Mouse (Mus musculus) cerebellum, adult 2 months (tissue): ENCODE data around the gene Pir. TPM values are rescaled to one million over a fixed set of nuclear protein-coding genes. Genes with fewer than 3 reads are reported as not detected.

Experiments used
- DNase-seq, 2 experiments: peaks; one replicate each; pipeline ENCODE4 v3.0.0; 2021
- H3K27ac ChIP-seq: fragments of 200-500 bp; 2 replicates; pipeline ENCODE4 v1.5.1; 2012; ENCODE audit warnings: low read length, control low read depth, inconsistent platforms; ENCODE audit not compliant: insufficient read depth
- H3K27me3 ChIP-seq: fragments of 200-500 bp; 2 replicates; pipeline ENCODE4 v1.6.1; 2012; ENCODE audit warnings: inconsistent platforms, mild to moderate bottlenecking, low read length, moderate library complexity; ENCODE audit not compliant: control insufficient read depth, insufficient read depth
- H3K4me1 ChIP-seq: fragments of 200-500 bp; 2 replicates; pipeline ENCODE4 v1.6.1; 2011; ENCODE audit warnings: low read length; ENCODE audit not compliant: control insufficient read depth, insufficient read depth
- H3K4me3 ChIP-seq: fragments of 200-500 bp; replicated peaks from 2 replicates; pipeline ENCODE3; 2011; ENCODE audit warnings: mild to moderate bottlenecking, low read depth, low read length, control low read depth; ENCODE audit not compliant: insufficient read depth
- CTCF ChIP-seq: fragments of 200-500 bp; IDR thresholded peaks from 2 replicates; pipeline ENCODE4 v1.5.1; 2011; ENCODE audit warnings: low read depth, mild to moderate bottlenecking, control low read depth, low read length, moderate library complexity, borderline replicate concordance; ENCODE audit not compliant: insufficient read depth
- POLR2A ChIP-seq: fragments of 200-500 bp; IDR thresholded peaks from 2 replicates; pipeline ENCODE4 v1.6.1; 2011; ENCODE audit warnings: low read length, control low read depth, borderline replicate concordance; ENCODE audit not compliant: insufficient read depth
- WGBS: fragments of 180-500 bp; shearing (Covaris S2); methylation state at CpG from one replicate; pipeline ENCODE4 v1.1.7; 2018; 5-methylcytosine and 5-hydroxymethylcytosine counted together
- polyA plus RNA-seq: library from polyadenylated mRNA; depleted of rRNA; stranded (reverse); fragments of >200 nt; gene quantifications from 2 replicates; pipeline ENCODE4 v1.2.3, GENCODE M21; 2012; rRNA removed

The Pir gene
- polyA plus RNA-seq, 1 experiment = 4.5 TPM

GRCm38 (mm10) chrX:164419471-164419939 lies 150.3 kb downstream of the Pir start, which contains the start of gene Piga:
Piga (plus strand) TSS chrX:164419787.
- WGBS = 6% methylated on average over 40 of the region's 40 CpGs
- no peaks in the 10 kb centered on the region for H3K4me1 ChIP-seq
- peak within 1 kb of the TSS; percentile 100 for H3K4me3 ChIP-seq
- TF ChIP-seq POLR2A (peak; percentile 84; the same call in 1 of the 2 replicates), CTCF (no peak)
- peak within 1 kb of the TSS; percentile 93 for H3K27ac ChIP-seq
- peak; percentile 90 to 95 for DNase-seq
- no peaks in the 10 kb centered on the region for H3K27me3 ChIP-seq

GRCm38 (mm10) chrX:164419955-164420354 lies 150.8 kb downstream of the Pir start:
- no peak for DNase-seq
- Histone ChIP-seq H3K4me1 (no peaks in the 10 kb centered on the region), H3K4me3 (peak overlapping the region; percentile 100), H3K27me3 (no peaks in the 10 kb centered on the region), H3K27ac (peak overlapping the region; percentile 93)
- TF ChIP-seq CTCF (no peak), POLR2A (no peak)
- WGBS = 9% methylated on average over 13 of the region's 13 CpGs

- WGBS = 24% methylated on average over 3 of the region's 3 CpGs
- TF ChIP-seq POLR2A = no peak
- TF ChIP-seq CTCF = no peak
- Histone ChIP-seq H3K27ac (no peak overlapping the region), H3K4me3 (peak overlapping the region; percentile 100), H3K4me1 (no peaks in the 10 kb centered on the region), H3K27me3 (no peaks in the 10 kb centered on the region)
- no peak for DNase-seq
Measured at GRCm38 (mm10) chrX:164420518-164420917, 151.3 kb downstream of the Pir start.

Other genes starting within 250 kb of the Pir start
- 3.4 and 3.6 TPM in 2 replicates for gene Car5b, start 241.4 kb upstream of the Pir start, polyA plus RNA-seq
- 9.0 and 9.7 TPM in 2 replicates for gene Siah1b, start 192.9 kb upstream of the Pir start, polyA plus RNA-seq
- gene Cltrn, start 180.5 kb upstream of the Pir start, polyA plus RNA-seq = 0.22 and 0.23 TPM in 2 replicates
- gene Ace2, start 130.0 kb upstream of the Pir start, polyA plus RNA-seq = 1.2 and 1.3 TPM in 2 replicates
- gene Bmx, start 11.2 kb upstream of the Pir start, polyA plus RNA-seq = 1.0 and 1.1 TPM in 2 replicates
- gene Vegfd, start 104.0 kb downstream of the Pir start, polyA plus RNA-seq = 0.46 and 0.52 TPM in 2 replicates
- gene Piga, start 150.4 kb downstream of the Pir start, polyA plus RNA-seq = 7.9 and 8.8 TPM in 2 replicates
- 0.31 and 0.52 TPM in 2 replicates for gene Asb11, start 167.6 kb downstream of the Pir start, polyA plus RNA-seq
- gene Asb9, start 237.0 kb downstream of the Pir start, polyA plus RNA-seq = not detected in 2 replicates